Mouse (Mus musculus) thymus, postnatal 25 days (tissue): ENCODE data around the gene Slc20a1.
A peak's percentile ranks its signal among the peaks of the same experiment; 100 is the strongest.

ENCODE experiments used
- DNase-seq: peaks from one replicate; pipeline ENCODE4 v3.0.0; 2022

The Slc20a1 gene

GRCm38 (mm10) chr2:129256006-129256405 is 57.4 kb downstream of the Slc20a1 start:
- DNase-seq: no peak

- no peak for DNase-seq
Measured at GRCm38 (mm10) chr2:129258056-129258455, 59.5 kb downstream of the Slc20a1 start.

GRCm38 (mm10) chr2:129258475-129259211 is 60.1 kb downstream of the Slc20a1 start:
- DNase-seq: peak; percentile 68

GRCm38 (mm10) chr2:129260646-129261045 is 62.1 kb downstream of the Slc20a1 start:
- DNase-seq: no peak
